In genomic region chr3:155234919-155235318, GRCm38 (mm10) we compare ENCODE assay signal across 10 mouse cellular contexts.
A peak's percentile ranks its signal among the peaks of the same experiment; 100 is the strongest.
DNase-seq lines count a peak whose midpoint lies in the region; ATAC-seq and TF ChIP-seq lines count a peak whose summit lies in the region.
"Had no signal": no experiment of that assay in that cellular context is flagged by ENCODE, and none has a peak within 500 bp of the region (broad histone marks: within the 10 kb centered on the region; RNA-seq: fewer than 3 reads in every experiment).

No protein-coding gene starts in this region.

- no peak overlapping the region for H3K4me3 ChIP-seq in forebrain, embryonic 11.5 days (ENCODE audit: low read depth, low read length)
- no peak overlapping the region for H3K4me3 ChIP-seq in forebrain, embryonic 10.5 days
- no peak overlapping the region for H3K4me3 ChIP-seq in hindbrain, postnatal 0 days (ENCODE audit: low read length)

- H3K27me3 ChIP-seq in forebrain, embryonic 11.5 days (ENCODE audit: control insufficient read depth, insufficient read depth, low read length), result no peaks in the 10 kb centered on the region
- H3K27me3 ChIP-seq in forebrain, embryonic 10.5 days (ENCODE audit: poor library complexity, severe bottlenecking), result no peaks in the 10 kb centered on the region
- no peaks in the 10 kb centered on the region for H3K27me3 ChIP-seq in hindbrain, postnatal 0 days (ENCODE audit: insufficient read depth, low read length)

- peak; percentile 76 for TF ChIP-seq CTCF in hindbrain, postnatal 0 days (IDR thresholded peaks at IDR 0.05; ENCODE audit: low read depth)

- no peaks in the 10 kb centered on the region for H3K36me3 ChIP-seq in forebrain, embryonic 11.5 days (ENCODE audit: control insufficient read depth, insufficient read depth, low read length)
- no peaks in the 10 kb centered on the region for H3K36me3 ChIP-seq in forebrain, embryonic 10.5 days (replicated peaks)
- no peaks in the 10 kb centered on the region for H3K36me3 ChIP-seq in hindbrain, postnatal 0 days (ENCODE audit: insufficient read depth, low read length)

- no peak overlapping the region for H3K27ac ChIP-seq in forebrain, embryonic 11.5 days (ENCODE audit: low read depth, low read length)
- H3K27ac ChIP-seq in forebrain, embryonic 10.5 days, result no peak overlapping the region
- no peak overlapping the region for H3K27ac ChIP-seq in hindbrain, postnatal 0 days
- H3K27ac ChIP-seq: liver, embryonic 14.5 days had no signal

- no peak for DNase-seq in forebrain, embryonic 11.5 days (ENCODE audit: low spot score)
- no peak for DNase-seq in forebrain, embryonic 10.5 days (ENCODE audit: extremely low spot score, low spot score)
- peak; percentile 51 for DNase-seq in 3T3-L1 (ENCODE audit: low read depth, low spot score)
- DNase-seq in hindbrain, postnatal 0 days (ENCODE audit: low spot score), result peak; percentile 78
- no peak for DNase-seq in urinary bladder, adult 2 months (ENCODE audit: low spot score)
- DNase-seq in heart, postnatal 25 days (ENCODE audit: low spot score), result no peak
- DNase-seq in T-cell, adult 2 months (ENCODE audit: low spot score), result no peak
- DNase-seq: right cerebral cortex, postnatal 14 days had no signal

- no peak overlapping the region for H3K4me2 ChIP-seq in forebrain, embryonic 11.5 days (ENCODE audit: low read depth, low read length, severe bottlenecking)
- H3K4me2 ChIP-seq in hindbrain, postnatal 0 days (ENCODE audit: low read depth, low read length), result no peak overlapping the region

- H3K9me3 ChIP-seq in forebrain, embryonic 11.5 days (ENCODE audit: control insufficient read depth, low read length), result no peaks in the 10 kb centered on the region
- no peaks in the 10 kb centered on the region for H3K9me3 ChIP-seq in forebrain, embryonic 10.5 days
- H3K9me3 ChIP-seq in hindbrain, postnatal 0 days (ENCODE audit: low read length), result no peaks in the 10 kb centered on the region

- no peak overlapping the region for H3K9ac ChIP-seq in forebrain, embryonic 11.5 days (ENCODE audit: low read length)
- no peak overlapping the region for H3K9ac ChIP-seq in hindbrain, postnatal 0 days (replicated peaks; ENCODE audit: low read length)
- H3K9ac ChIP-seq: liver, embryonic 14.5 days had no signal

- intact Hi-C loops in heart, postnatal 25 days (cut with DNase I), result no loop called here

- peak; percentile 52 for ATAC-seq in forebrain, embryonic 11.5 days (replicated peaks; ENCODE audit: low FRiP score)
- ATAC-seq in common myeloid progenitor, adult 5-6 weeks (replicated peaks; ENCODE audit: low read depth, poor library complexity, severe bottlenecking), result 0 out of 2 replicates have a peak, but pooled peaks have one; percentile 62
- peak; percentile 76 for ATAC-seq in hindbrain, postnatal 0 days

- H3K4me1 ChIP-seq in forebrain, embryonic 11.5 days (replicated peaks; ENCODE audit: control insufficient read depth, insufficient read depth, low read length), result no peaks in the 10 kb centered on the region
- no peaks in the 10 kb centered on the region for H3K4me1 ChIP-seq in forebrain, embryonic 10.5 days
- no peaks in the 10 kb centered on the region for H3K4me1 ChIP-seq in hindbrain, postnatal 0 days (ENCODE audit: insufficient read depth, low read length)

- WGBS in forebrain, embryonic 11.5 days, result 23% methylated on average over 1 of the region's 1 CpGs
- WGBS in forebrain, embryonic 10.5 days, result 17% methylated on average over 1 of the region's 1 CpGs
- 5% methylated on average over 1 of the region's 1 CpGs for WGBS in hindbrain, postnatal 0 days

Comparison
In these comparisons a context has a peak if more than half of its experiments do, and no peak if none do; other contexts are left out.
1. DNase-seq: peak in 3T3-L1 (single experiment) and hindbrain, postnatal 0 days (single experiment); none in forebrain, embryonic 11.5 days (single experiment), forebrain, embryonic 10.5 days (single experiment), urinary bladder, adult 2 months (single experiment), heart, postnatal 25 days (single experiment) and T-cell, adult 2 months (single experiment).
2. Peak in every context shown above with its lines, with median percentiles within 50 percentile points of each other: ATAC-seq.